ENCODE assay signal across 10 mouse cellular contexts in genomic region chr12:84154786-84155522, GRCm38 (mm10). TPM values are rescaled to one million over a fixed set of nuclear protein-coding genes. Genes with fewer than 3 reads are reported as not detected.
A peak's percentile ranks its signal among the peaks of the same experiment; 100 is the strongest.
DNase-seq lines count a peak whose midpoint lies in the region; ATAC-seq and TF ChIP-seq lines count a peak whose summit lies in the region.
"Had no signal": no experiment of that assay in that cellular context is flagged by ENCODE, and none has a peak within 500 bp of the region (broad histone marks: within the 10 kb centered on the region; RNA-seq: fewer than 3 reads in every experiment).

No protein-coding gene starts in this region.

- H3K36me3 ChIP-seq in liver, postnatal 0 days (replicated peaks; ENCODE audit: insufficient read depth, low read length): peaks cover 80% of the 10 kb centered on the region

- H3K4me1 ChIP-seq in liver, postnatal 0 days (ENCODE audit: insufficient read depth): peaks cover 29% of the 10 kb centered on the region

- H3K27ac ChIP-seq in liver, postnatal 0 days (ENCODE audit: low read depth): no peak overlapping the region
- H3K27ac ChIP-seq: embryonic facial prominence, embryonic 13.5 days; midbrain, embryonic 15.5 days had no signal

- ATAC-seq in liver, postnatal 0 days: no peak
- ATAC-seq: midbrain, embryonic 15.5 days had no signal

- peak; percentile 7; the same call in 1 of the 2 replicates for TF ChIP-seq CTCF in liver, postnatal 0 days (IDR thresholded peaks at IDR 0.05; ENCODE audit: low read depth)

- H3K9ac ChIP-seq in liver, postnatal 0 days (replicated peaks): no peak overlapping the region
- H3K9ac ChIP-seq: embryonic facial prominence, embryonic 13.5 days; midbrain, embryonic 15.5 days had no signal

- intact Hi-C loops in heart, postnatal 10 days (cut with DNase I): no loop called here

- 80% methylated on average over 10 of the region's 11 CpGs for WGBS in liver, postnatal 0 days (ENCODE audit: insufficient replicate concordance)

- DNase-seq in liver, postnatal 0 days: peak; percentile 44
- no peak for DNase-seq in liver
- DNase-seq in cerebellum, postnatal 25 days: peak; percentile 91 to 92
- DNase-seq in heart, postnatal 10 days: peak; percentile 87 to 91
- DNase-seq in testis, postnatal 10 days (ENCODE audit: low spot score): peak; percentile 65
- DNase-seq in ovary, adult 18-20 months (ENCODE audit: low spot score): no peak
- DNase-seq in ovary, postnatal 14 days (ENCODE audit: low spot score): no peak
- DNase-seq in frontal cortex, postnatal 10 days (ENCODE audit: low spot score in 2 of 2): no peak

- H3K4me2 ChIP-seq in liver, postnatal 0 days (ENCODE audit: low read depth, low read length): no peak overlapping the region
- H3K4me2 ChIP-seq: embryonic facial prominence, embryonic 13.5 days; midbrain, embryonic 15.5 days had no signal

- no peak for TF ChIP-seq EP300 in liver, postnatal 0 days (IDR thresholded peaks at IDR 0.05; ENCODE audit: low read depth)

- H3K27me3 ChIP-seq in liver, postnatal 0 days (ENCODE audit: insufficient read depth, low read length): no peaks in the 10 kb centered on the region
- H3K27me3 ChIP-seq: embryonic facial prominence, embryonic 13.5 days; midbrain, embryonic 15.5 days had no signal

- no peak overlapping the region for H3K4me3 ChIP-seq in liver, postnatal 0 days (ENCODE audit: low read depth, low read length)
- H3K4me3 ChIP-seq: embryonic facial prominence, embryonic 13.5 days; midbrain, embryonic 15.5 days had no signal

- no peaks in the 10 kb centered on the region for H3K9me3 ChIP-seq in liver, postnatal 0 days (ENCODE audit: low read length)
- H3K9me3 ChIP-seq: embryonic facial prominence, embryonic 13.5 days; midbrain, embryonic 15.5 days had no signal

RNA-seq across cellular contexts. Expression of gene Pnma1, which starts 6.7 kb away (rescaled TPM):
- polyA plus RNA-seq in liver, postnatal 0 days (2015; fragmentation: Nextera tagmentation; extraction: Ambion mirVana): 0.28 and 0.35 TPM in 2 replicates
- total RNA-seq in heart, postnatal 10 days (2021): under 1 TPM; 0.35 to 0.43 TPM

RNA-seq across cellular contexts. Expression of gene Dnal1, which starts 40.8 kb away (rescaled TPM):
- 0.13 and 0.21 TPM in 2 replicates for polyA plus RNA-seq in liver, postnatal 0 days (2015; fragmentation: Nextera tagmentation; extraction: Ambion mirVana)
- total RNA-seq in heart, postnatal 10 days (2021): 10 to 100 TPM; 10.3 to 10.6 TPM

RNA-seq across cellular contexts. Expression of gene Acot6, which starts 54.5 kb away (rescaled TPM):
- polyA plus RNA-seq in liver, postnatal 0 days (2015; fragmentation: Nextera tagmentation; extraction: Ambion mirVana): 1.9 and 2.0 TPM in 2 replicates
- total RNA-seq in heart, postnatal 10 days (2021): 1 to 10 TPM; 3.3 to 3.8 TPM

Comparison
In these comparisons a context has a peak if more than half of its experiments do, and no peak if none do; other contexts are left out.
1. DNase-seq: peak in liver, postnatal 0 days (single experiment), cerebellum, postnatal 25 days (2 of 2), heart, postnatal 10 days (2 of 2) and testis, postnatal 10 days (single experiment); none in liver (single experiment), ovary, adult 18-20 months (single experiment), ovary, postnatal 14 days (single experiment) and frontal cortex, postnatal 10 days (0 of 2).